Mouse (Mus musculus) gonadal fat pad, adult 2 months (tissue): ENCODE measurements around the gene Arhgap21. TPM values are rescaled to one million over a fixed set of nuclear protein-coding genes. Genes with fewer than 3 reads are reported as not detected.
"Not testable (repeated sequence)": the region's sequence is repeated elsewhere in the genome, so short reads cannot be mapped to it uniquely, and the experiment has no call there.

Experiments
- DNase-seq: peaks from one replicate; pipeline ENCODE4 v3.0.0-alpha.2; 2012; ENCODE audit warnings: low read depth
- polyA plus RNA-seq: library from polyadenylated mRNA; depleted of rRNA; stranded (reverse); fragments of >200 nt; gene quantifications from 2 replicates; pipeline ENCODE4 v1.2.3, GENCODE M21; 2012

The Arhgap21 gene
- polyA plus RNA-seq, 1 experiment: 15.4 TPM

DNA sequence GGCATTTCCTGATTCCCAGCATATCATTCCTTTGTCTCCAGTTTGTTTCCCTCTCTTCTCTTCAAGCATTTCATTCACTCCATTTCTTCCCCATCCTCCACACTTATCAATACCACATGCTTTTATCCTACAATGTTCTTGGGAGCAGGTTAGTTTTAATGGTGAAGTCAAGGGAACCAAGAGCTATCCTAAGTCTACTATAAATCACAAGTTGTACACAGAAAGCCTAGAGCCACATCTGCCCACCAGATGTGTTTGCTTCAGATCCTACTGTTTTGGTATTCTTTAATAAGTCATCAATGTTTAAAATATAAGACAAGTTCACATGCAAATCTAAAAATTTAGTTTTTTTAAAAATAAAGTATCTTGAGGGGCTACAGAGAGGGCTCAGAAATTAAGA is 27.6 kb downstream of the Arhgap21 start:
- DNase-seq: no peak

GRCm38 (mm10) chr2:20939367-20939766 is 29.3 kb downstream of the Arhgap21 start:
- no peak for DNase-seq

DNA sequence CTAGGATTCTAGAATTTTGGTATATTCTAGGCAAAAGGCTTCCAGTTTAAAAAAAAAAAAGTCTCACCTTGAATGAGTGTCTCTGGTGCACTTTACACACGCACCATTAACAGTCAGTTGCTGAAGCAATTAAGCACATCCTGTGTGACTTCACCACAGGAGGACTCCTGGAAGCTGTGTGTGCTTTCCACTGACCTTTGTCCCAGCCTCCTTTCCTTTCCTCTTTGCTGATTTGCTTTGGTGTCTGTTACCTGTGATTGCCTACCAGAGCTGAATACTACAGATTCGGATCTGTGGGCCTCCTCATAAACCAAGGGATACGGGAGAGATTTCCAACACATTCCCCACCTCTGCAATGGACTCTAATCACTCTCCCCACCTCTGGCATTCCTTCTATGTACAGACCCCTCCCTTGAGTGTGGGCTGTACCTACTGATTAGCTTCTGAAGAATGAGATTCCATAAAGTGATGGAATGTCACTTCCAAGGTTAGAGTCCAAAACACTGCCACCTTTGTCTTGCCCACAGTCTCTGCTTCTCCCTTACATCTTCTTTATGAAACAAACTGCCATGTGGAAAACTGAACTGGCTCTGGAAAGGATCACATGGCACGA is 32.0 kb downstream of the Arhgap21 start:
- no peak for DNase-seq

GRCm38 (mm10) chr2:20934406-20934805 is 34.3 kb downstream of the Arhgap21 start:
- DNase-seq: no peak

DNA sequence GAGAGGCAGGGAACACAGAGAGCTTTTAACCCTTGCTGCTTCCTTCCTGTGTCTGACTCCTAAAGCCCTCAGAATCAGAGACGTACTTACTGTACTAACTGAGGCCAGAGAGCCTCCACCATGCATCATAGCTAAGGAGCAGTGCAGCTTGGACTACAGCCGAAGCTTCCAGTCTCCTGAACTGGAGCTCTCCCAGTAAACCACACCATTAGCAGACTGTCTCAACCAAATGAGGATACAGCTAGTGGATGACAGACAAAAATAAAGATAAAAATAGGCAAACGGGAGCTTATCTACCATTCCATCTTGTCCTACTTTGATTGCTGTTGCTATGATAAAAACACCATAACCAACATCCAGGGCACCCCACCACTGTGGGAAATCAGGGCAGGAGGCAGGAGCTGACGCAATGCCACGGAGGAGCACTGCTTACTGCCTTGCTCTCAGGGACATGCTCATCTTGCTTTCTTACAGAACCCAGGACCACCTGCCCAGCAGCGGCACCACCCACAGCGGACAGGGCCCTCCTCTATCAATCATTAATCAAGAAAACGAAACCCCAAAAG is 35.9 kb downstream of the Arhgap21 start:
- DNase-seq: no peak

DNA sequence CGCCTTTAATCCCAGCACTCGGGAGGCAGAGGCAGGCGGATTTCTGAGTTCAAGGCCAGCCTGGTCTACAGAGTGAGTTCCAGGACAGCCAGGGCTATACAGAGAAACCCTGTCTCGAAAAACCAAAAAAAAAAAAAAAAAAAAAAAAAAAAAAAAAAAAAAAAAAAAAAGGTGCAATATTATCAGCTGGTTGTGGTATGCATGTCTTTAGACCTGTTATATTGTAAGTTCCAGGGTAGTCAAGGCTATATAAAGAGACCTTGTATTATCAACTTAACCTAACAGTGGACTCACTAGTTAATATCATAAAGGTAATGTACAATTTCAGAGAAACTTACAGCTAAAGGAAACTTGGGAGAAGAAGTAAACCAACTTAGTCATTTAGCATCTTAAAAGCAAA is 36.9 kb downstream of the Arhgap21 start:
- DNase-seq: not testable (repeated sequence)

DNA sequence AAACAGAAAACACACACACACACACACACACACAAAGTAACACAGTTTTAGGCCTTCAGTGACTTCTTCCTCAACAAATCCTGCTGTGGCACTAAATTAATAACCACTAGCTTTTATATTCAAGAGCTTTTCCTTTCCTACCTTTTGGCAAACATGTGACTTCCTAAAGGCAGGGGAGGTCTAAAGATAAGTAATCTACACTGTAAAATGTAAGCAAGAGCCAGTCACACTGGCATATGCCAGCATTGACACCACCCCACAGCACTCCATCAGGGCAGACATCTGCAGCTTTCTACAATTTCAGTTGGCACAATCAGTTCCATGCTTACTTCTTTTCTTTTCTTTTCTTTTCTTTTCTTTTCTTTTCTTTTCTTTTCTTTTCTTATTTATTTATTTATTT is 40.2 kb downstream of the Arhgap21 start:
- no peak for DNase-seq

DNA sequence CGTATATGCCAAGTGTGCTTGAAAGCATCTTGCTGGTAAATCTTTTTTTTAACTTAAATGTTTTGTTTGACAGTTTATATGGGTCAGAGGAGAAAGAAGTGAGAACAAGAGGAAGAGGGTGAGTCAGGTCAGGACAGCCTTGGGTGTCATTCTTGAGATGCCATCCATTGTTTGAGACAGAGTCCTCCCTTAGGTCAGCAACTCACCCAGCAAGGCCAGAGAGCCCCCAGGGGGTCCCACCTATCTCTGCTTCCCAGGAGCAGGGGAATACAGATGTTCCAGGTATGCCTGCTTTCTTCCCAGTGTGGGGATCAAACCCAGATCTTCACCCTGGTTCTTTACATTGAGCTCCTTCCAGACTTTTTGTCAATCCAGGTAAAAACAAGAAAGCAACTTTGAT is 43.7 kb downstream of the Arhgap21 start:
- no peak for DNase-seq

- DNase-seq: no peak
Measured at GRCm38 (mm10) chr2:20922366-20922765, 46.3 kb downstream of the Arhgap21 start.

DNA sequence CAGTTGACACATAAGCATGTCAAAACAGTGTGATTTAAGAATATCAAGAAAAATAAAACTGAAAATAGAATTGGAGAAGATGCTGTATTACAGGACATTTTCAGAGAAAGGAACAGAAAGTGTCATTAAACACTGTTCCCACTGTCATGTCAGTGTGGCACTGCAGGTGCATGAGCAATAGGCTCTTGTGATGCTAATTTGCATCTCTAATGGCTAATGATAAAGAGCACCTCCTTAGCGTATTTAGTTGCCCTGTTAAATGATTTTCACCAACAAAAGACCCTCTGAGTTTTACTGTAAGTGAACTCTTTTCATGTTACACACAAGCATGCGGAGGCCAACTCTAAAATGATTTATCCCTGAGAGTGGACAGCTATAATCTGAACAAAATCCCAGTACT is 47.1 kb downstream of the Arhgap21 start:
- no peak for DNase-seq

- no peak for DNase-seq
Measured at GRCm38 (mm10) chr2:20921021-20921420, 47.7 kb downstream of the Arhgap21 start.

DNA sequence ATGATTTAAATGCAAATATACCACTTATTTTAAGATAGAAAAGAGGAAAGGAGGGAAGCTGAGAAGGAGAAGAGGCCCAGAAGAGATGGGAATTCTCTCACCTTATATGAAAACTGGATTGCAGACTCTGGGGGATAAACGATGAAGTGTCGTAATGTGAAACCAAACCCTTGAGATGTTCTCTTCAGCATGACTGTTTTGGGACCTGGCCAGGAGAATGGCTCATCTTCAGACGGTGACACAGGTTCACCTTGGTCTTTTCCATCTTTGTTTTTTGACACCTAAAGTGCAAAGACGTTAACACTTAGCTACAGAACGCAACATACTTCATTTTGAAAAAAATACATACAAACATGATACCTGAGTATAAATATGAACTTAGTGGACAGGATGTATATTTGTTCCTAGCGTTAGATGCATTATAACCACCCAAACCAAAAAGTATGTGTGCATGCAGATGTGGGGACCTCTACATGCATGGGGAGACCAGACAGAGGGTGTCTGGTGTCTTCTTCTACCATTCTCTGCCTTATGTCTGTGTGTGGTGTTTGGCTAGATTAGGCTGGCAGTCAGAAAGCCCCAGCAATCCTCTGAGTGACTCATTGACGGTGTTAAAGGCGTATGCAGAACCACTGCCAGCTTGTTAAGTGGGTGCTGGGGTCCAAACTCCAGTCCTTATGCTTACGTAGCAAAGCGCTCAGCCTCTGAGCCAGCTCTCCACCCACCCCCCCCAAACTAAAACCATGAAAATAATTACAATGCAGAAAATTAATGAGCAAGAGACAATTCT is 54.0 kb downstream of the Arhgap21 start:
- DNase-seq: no peak

DNA sequence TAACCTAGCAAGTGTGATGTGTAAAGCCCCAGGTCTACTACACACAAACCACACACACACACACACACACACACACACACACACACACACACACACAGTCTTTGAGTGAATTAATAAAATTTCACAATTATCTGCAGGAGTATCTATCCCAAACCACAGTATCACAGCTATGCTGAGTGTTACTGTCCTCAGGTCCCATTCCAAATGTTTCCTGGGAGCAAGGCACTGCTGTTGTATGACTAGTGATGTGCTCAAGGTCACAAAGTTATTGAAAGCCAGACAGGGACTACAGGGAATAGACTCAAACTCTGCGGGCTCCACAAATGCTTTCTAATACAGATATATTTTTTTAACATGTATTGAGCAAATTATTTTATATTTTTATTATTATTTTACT is 55.7 kb downstream of the Arhgap21 start:
- no peak for DNase-seq

DNA sequence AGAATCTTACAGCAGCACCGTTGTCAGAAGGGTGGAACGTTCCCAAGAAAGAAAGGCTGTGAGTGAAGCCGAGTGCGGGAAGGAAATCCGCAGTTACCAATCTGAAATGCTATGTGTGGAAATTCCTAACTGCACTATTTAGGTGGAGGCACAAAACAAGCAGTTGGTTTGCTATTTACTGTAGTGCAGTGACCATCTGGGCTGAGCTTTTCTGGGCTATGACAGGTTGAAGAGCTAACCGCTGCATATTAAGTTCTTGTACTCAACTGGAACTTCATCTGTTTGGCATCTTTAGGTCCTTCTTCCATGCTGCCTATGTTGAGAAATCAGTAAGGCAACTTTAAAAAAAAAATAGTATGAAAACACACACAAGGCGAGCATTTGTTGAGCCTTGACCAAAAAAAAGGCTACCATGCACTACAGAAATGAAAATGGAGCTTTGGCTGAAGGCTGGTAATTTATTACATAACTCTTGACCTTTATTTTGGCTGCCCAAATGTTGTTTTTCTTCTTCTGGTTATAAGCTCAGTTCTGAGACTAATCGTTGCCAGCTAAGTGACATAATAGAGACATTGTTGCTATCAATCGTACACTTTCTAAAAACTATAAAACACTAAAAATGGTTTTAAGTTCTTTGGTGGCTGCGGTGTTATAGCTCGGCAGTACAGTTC is 56.2 kb downstream of the Arhgap21 start:
- DNase-seq: no peak

DNA sequence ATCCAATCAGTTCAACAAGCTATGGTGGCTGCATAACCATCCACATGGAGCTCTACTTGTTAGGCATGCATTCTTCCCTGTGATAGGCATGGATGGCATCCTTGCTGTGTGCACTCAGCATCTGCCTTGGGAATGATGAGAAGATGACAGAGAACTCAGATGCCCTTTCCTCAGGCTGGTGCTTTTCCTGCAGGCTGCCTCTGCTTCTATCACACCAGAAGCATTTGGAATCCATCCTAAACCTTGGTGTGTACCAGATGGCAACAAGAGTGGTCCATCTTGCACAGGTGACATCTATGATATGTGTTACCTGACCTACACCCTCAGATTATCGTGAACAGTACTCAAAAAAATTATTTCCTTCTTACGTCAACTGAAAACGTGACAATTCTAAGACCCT is 58.2 kb downstream of the Arhgap21 start:
- no peak for DNase-seq

GRCm38 (mm10) chr2:20909404-20909803 is 59.3 kb downstream of the Arhgap21 start:
- DNase-seq: no peak

DNA sequence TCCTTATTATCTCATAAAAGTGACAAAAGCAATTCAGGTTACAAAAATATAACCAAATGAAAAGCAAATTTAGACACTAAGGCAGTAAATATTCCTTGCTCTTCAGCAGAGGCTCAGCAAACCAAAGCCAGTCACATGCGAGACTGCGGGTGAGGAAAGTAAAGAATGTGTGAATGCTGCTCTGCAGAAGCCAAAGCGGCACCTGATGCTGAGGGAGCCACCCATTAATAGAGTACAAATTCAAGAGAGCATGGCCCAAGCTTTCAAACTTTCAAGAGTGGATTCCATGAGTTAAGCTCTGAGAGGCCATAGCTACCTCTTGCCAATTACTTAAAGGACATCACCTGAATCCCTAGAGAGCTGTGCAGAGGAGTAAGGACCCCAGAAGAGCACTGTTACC is 61.4 kb downstream of the Arhgap21 start:
- DNase-seq: no peak

- DNase-seq: no peak
Measured at GRCm38 (mm10) chr2:20905411-20905810, 63.3 kb downstream of the Arhgap21 start.

DNA sequence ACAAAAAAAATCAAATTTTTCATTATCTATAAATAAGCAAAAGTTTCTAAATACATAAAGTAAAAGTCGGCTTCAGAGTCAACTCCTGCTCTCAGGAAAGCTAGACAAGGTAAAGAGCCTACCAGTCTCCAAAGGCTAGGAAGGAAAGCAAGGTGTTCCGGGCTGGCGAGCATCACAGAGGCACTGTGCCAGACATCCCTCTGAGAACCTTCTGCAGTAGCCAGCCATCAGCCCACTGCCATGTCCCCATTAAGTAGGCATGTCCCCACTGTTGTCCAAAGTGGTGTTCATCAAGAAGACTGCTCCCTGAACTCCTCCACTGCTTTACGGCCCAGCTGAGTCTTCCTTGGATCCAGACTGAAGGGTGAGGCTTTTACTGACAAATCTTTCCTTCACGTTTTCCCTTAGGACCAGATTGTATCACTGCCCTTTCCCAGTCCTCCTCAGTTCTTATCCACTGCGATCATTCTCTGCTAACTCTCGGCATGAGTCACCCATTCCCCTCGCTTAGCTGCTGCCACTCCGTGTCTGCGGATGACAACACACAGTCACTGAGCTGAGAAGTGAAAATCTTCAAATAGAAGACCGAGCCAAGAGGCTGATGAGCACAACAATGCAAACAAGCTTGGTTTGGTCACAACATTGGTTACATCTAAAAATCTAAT is 65.6 kb downstream of the Arhgap21 start:
- DNase-seq: no peak

- DNase-seq: no peak
Measured at GRCm38 (mm10) chr2:20901916-20902315, 66.8 kb downstream of the Arhgap21 start.

DNA sequence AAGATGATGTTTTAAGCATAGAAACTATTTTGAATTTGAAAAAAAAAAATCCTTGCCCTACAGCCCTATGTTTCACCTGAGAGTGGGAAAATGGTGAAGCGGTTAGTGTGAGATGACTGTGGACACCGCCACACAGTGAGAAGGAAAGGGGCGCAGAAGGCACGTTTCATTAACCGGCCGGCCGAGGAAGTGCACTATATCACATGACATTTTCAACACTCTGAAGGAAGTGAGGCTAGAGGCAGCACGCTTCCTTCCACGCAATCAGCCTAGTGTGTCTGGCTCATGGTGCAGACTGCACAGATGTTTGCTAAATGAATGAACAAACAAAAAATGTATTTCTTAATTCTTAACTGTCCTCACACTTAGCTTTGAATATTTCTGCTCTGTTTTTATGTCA is 69.4 kb downstream of the Arhgap21 start:
- DNase-seq: no peak

- no peak for DNase-seq
Measured at GRCm38 (mm10) chr2:20898684-20899083, 70.0 kb downstream of the Arhgap21 start.
